Mouse (Mus musculus) CH12.LX (cell line): ENCODE measurements at regions not wholly inside any gene's neighbourhood (a gene's known extent, or its start where the extent isn't known, plus 50 kb on each side); places are given as distances from the start of the nearest gene placed in this dataset.

Source experiments
- DNase-seq: peaks from one replicate; pipeline ENCODE4 v3.0.0-alpha.2; 2013; ENCODE audit errors: extremely low read depth
- H3K27ac ChIP-seq: 2 replicates; pipeline ENCODE4 v1.5.1; 2012; ENCODE audit warnings: low read depth, mild to moderate bottlenecking, control low read depth, moderate library complexity; ENCODE audit not compliant: insufficient read depth
- H3K27me3 ChIP-seq: replicated peaks from 2 replicates; pipeline ENCODE3; 2012; ENCODE audit warnings: inconsistent platforms
- H3K36me3 ChIP-seq, 2 experiments: replicated peaks in 1 of 2; 2 replicates each; pipeline versions ENCODE3 to v1.6.1; 2012; ENCODE audit warnings: inconsistent platforms in 1 of 2, low read length in 1 of 2, mild to moderate bottlenecking in 1 of 2, mixed read lengths in 1 of 2, moderate library complexity in 1 of 2; ENCODE audit not compliant: control insufficient read depth in 1 of 2, insufficient read depth in 1 of 2
- H3K4me1 ChIP-seq, 2 experiments: 2 replicates each; pipeline ENCODE4 v1.6.1; 2012; ENCODE audit warnings: inconsistent platforms in 1 of 2, moderate library complexity in 1 of 2; ENCODE audit not compliant: insufficient read depth in 2 of 2, control insufficient read depth in 1 of 2
- H3K4me2 ChIP-seq: 2 replicates; pipeline ENCODE4 v1.6.1; 2012; ENCODE audit warnings: low read depth, mild to moderate bottlenecking, control low read depth; ENCODE audit not compliant: poor library complexity, insufficient read depth, severe bottlenecking
- H3K4me3 ChIP-seq, 3 experiments: fragments of 150-350 bp in 1 of 3; sonication (generic) in 1 of 3; replicated peaks in 1 of 3; 2 replicates each; pipeline versions ENCODE3 to v1.5.1; 2011 to 2012; ENCODE audit warnings: low read depth in 2 of 3, low read length in 2 of 3, mild to moderate bottlenecking in 2 of 3, moderate library complexity in 2 of 3, control low read depth in 1 of 3, improper control_type of control experiment in 1 of 3, inconsistent platforms in 1 of 3, mixed read lengths in 1 of 3; ENCODE audit not compliant: poor library complexity in 1 of 3
- H3K79me2 ChIP-seq: replicated peaks from 2 replicates; pipeline ENCODE4 v1.6.1; 2012; ENCODE audit warnings: mild to moderate bottlenecking, moderate library complexity; ENCODE audit not compliant: control insufficient read depth, poor library complexity, insufficient read depth, severe bottlenecking; ENCODE audit errors: extremely low read depth
- H3K9ac ChIP-seq: 2 replicates; pipeline ENCODE4 v1.6.1; 2012; ENCODE audit warnings: low read depth, mild to moderate bottlenecking, control low read depth, moderate library complexity; ENCODE audit not compliant: insufficient read depth
- H3K9me3 ChIP-seq: replicated peaks from 2 replicates; pipeline ENCODE3; 2012; ENCODE audit warnings: low read length, inconsistent platforms, mixed read lengths
- BHLHE40 ChIP-seq: IDR thresholded peaks from 2 replicates; pipeline ENCODE4 v1.6.1; 2011; ENCODE audit warnings: mild to moderate bottlenecking, low read depth, low read length, improper control_type of control experiment
- CHD2 ChIP-seq: IDR thresholded peaks from 2 replicates; pipeline ENCODE4 v1.6.1; 2011; ENCODE audit warnings: low read length, improper control_type of control experiment
- ELF1 ChIP-seq: IDR thresholded peaks from 2 replicates; pipeline ENCODE4 v1.6.1; 2014; ENCODE audit warnings: low read depth, mild to moderate bottlenecking, inconsistent platforms, low read length, improper control_type of control experiment
- ETS1 ChIP-seq: conservative IDR thresholded peaks from 2 replicates; pipeline ENCODE4 v1.6.1; 2012; ENCODE audit warnings: low read depth, mild to moderate bottlenecking, inconsistent platforms, low read length, improper control_type of control experiment, moderate library complexity
- HCFC1 ChIP-seq: IDR thresholded peaks from 2 replicates; pipeline ENCODE4 v1.6.1; 2012; ENCODE audit warnings: low read depth, mild to moderate bottlenecking, inconsistent platforms, low read length, improper control_type of control experiment
- MEF2A ChIP-seq: IDR thresholded peaks from 2 replicates; pipeline ENCODE4 v1.6.1; 2014; ENCODE audit warnings: low read depth, mild to moderate bottlenecking, inconsistent platforms, low read length, improper control_type of control experiment, borderline replicate concordance
- MXI1 ChIP-seq: IDR thresholded peaks from 2 replicates; pipeline ENCODE4 v1.6.1; 2011; ENCODE audit warnings: mild to moderate bottlenecking, low read depth, low read length, improper control_type of control experiment
- PAX5 ChIP-seq: IDR thresholded peaks from 2 replicates; pipeline ENCODE4 v1.6.1; 2012; ENCODE audit warnings: low read length, inconsistent platforms, mixed read lengths
- POLR2AphosphoS2 ChIP-seq: IDR thresholded peaks from 2 replicates; pipeline ENCODE4 v1.6.1; 2011; ENCODE audit warnings: low read depth, low read length, improper control_type of control experiment
- SIN3A ChIP-seq: IDR thresholded peaks from 2 replicates; pipeline ENCODE4 v1.6.1; 2012; ENCODE audit warnings: low read length, improper control_type of control experiment, inconsistent platforms
- SMC3 ChIP-seq: IDR thresholded peaks from 2 replicates; pipeline ENCODE4 v1.6.1; 2011; ENCODE audit warnings: low read depth, low read length, improper control_type of control experiment
- TBP ChIP-seq: conservative IDR thresholded peaks from 2 replicates; pipeline ENCODE4 v1.6.1; 2011; ENCODE audit warnings: low read depth, low read length, improper control_type of control experiment
- UBTF ChIP-seq: IDR thresholded peaks from 2 replicates; pipeline ENCODE4 v1.6.1; 2012; ENCODE audit warnings: low read depth, mild to moderate bottlenecking, inconsistent platforms, low read length, improper control_type of control experiment, moderate library complexity
- USF1 ChIP-seq: IDR thresholded peaks from 2 replicates; pipeline ENCODE4 v1.6.1; 2014; ENCODE audit warnings: low read depth, mild to moderate bottlenecking, inconsistent platforms, low read length, improper control_type of control experiment
- USF2 ChIP-seq: conservative IDR thresholded peaks from 2 replicates; pipeline ENCODE4 v1.6.1; 2011; ENCODE audit warnings: low read depth, low read length, improper control_type of control experiment
- ZMIZ1 ChIP-seq: IDR thresholded peaks from 2 replicates; pipeline ENCODE4 v1.6.1; 2012; ENCODE audit warnings: low read depth, mild to moderate bottlenecking, inconsistent platforms, low read length, improper control_type of control experiment
- ZNF384 ChIP-seq: IDR thresholded peaks from 2 replicates; pipeline ENCODE4 v1.6.1; 2012; ENCODE audit warnings: low read depth, low read length, improper control_type of control experiment, inconsistent platforms
- dilution Hi-C: fragments of 300-500 bp; cut with MboI; formaldehyde crosslinking; loops from 2 replicates; pipeline ENCODE4 v1.14.3; 2020; ENCODE audit warnings: low sequenced_read_pairs; ENCODE audit not compliant: extremely low pct_unique_long_range_greater_than_20kb, extremely low pct_ligation_motif_present
- in situ Hi-C: fragments of 300-500 bp; cut with MboI; formaldehyde crosslinking; loops from 3 replicates; pipeline ENCODE4 v1.14.3; 2019; ENCODE audit warnings: low sequenced_read_pairs, low pct_ligation_motif_present, low pct_unique_long_range_greater_than_20kb, mixed read lengths

DNA sequence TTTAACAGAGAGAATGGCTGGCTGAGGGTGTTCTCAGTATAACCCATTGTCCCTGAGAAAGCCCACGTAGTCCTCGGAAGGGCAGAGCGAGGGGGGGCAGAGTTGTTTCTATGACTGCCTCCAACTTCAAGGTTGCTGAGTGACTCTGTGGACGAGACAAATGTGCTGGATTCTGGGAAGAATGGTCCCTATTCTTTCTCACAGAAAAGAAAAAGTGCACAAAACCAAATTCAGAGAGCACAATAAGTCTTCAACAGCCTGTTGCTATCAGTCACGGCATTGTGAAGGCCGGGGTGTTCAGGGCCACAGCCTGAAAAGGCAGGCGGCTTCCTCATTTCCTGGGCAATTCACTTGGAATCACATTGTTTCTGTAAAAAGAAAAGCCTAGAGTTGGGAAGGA, 165.6 kb upstream of the 3110018I06Rik start:
- Histone ChIP-seq H3K9ac (no peak overlapping the region), H3K4me2 (no peak overlapping the region)

DNA sequence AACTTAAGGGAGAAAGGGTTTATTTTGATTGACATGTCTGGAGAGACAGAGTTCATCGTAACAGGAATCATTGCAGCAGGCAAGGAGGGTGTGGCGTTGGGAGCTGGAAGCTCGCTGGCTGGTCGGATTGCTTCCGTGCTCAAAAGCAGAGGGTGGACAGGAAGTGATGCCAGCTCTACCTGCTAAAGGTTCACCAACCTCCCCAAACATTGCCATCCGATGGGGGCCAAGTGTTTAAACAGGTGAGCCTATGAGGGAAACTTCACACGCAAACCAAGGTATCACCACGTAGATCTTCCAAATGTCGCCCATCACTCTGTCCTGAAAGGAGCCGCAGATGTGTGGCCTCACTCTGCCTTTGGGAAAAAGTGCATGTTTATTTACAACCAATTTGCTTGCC, 162.3 kb upstream of the 3110018I06Rik start:
- H3K4me1 ChIP-seq = no peaks in the 10 kb centered on the region
- no peaks in the 10 kb centered on the region for H3K79me2 ChIP-seq
- peaks cover 73% of the 10 kb centered on the region for H3K9me3 ChIP-seq
- no peaks in the 10 kb centered on the region for H3K27me3 ChIP-seq
- H3K36me3 ChIP-seq = no peaks in the 10 kb centered on the region
- no peak for DNase-seq
- H3K9ac ChIP-seq = no peak overlapping the region
- no peak overlapping the region for H3K27ac ChIP-seq
- TF ChIP-seq SIN3A = no peak
- in situ Hi-C loops (no loop called here), dilution Hi-C loops (no loop called here)
- no peak overlapping the region for H3K4me3 ChIP-seq
- H3K4me2 ChIP-seq = no peak overlapping the region

More for the DNA sequence above, 165.6 kb upstream of the 3110018I06Rik start:
- DNase-seq = no peak
- H3K79me2 ChIP-seq = no peaks in the 10 kb centered on the region
- no peak overlapping the region for H3K27ac ChIP-seq
- dilution Hi-C loops (no loop called here), in situ Hi-C loops (no loop called here)
- no peaks in the 10 kb centered on the region for H3K36me3 ChIP-seq
- no peaks in the 10 kb centered on the region for H3K4me1 ChIP-seq
- no peak overlapping the region for H3K4me3 ChIP-seq
- TF ChIP-seq CHD2 (no peak), BHLHE40 (no peak), UBTF (no peak), ETS1 (no peak), USF1 (no peak), PAX5 (no peak), ELF1 (no peak), ZNF384 (no peak), SIN3A (no peak), ZMIZ1 (no peak), POLR2AphosphoS2 (no peak), MEF2A (no peak), USF2 (no peak), TBP (no peak)
- no peaks in the 10 kb centered on the region for H3K27me3 ChIP-seq
- peaks cover 56% of the 10 kb centered on the region for H3K9me3 ChIP-seq

DNA sequence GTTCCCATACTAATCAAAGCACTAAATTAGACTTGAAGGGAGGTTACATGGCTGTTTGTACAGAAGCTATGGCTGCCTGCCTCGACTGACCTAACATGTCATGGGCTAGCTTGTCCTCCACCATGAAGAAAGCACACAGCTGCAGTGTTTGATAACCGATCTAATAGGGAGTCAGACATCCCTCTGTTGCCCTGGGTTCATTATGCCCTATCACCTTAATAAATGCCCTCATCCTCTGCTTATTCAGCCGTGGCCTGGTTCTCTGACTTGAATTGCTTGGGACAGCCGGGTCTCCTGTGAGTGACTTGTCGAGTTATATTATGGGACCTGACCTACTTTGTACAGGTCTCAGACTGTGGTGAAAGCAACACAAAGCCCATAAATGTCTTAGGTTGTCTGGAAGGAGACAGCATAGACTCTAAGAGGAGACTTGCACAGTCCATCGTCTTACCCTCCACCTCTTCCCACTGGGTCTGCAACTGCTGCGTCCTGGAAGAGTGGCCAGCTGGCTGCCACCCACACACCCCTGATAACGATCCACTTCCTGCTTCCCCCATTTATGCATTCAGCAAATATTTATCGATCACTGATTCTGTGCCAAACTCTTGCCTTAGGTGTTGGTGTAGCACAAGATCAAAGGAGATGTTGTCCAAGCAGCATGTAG, 161.2 kb upstream of the 3110018I06Rik start:
- H3K9ac ChIP-seq = no peak overlapping the region
- TF ChIP-seq MXI1 (no peak), HCFC1 (no peak), SMC3 (no peak), ZMIZ1 (no peak)
- no peaks in the 10 kb centered on the region for H3K27me3 ChIP-seq
- no peak overlapping the region for H3K4me2 ChIP-seq
- no peaks in the 10 kb centered on the region for H3K79me2 ChIP-seq
- no peak overlapping the region for H3K4me3 ChIP-seq
- H3K27ac ChIP-seq = no peak overlapping the region
- no peaks in the 10 kb centered on the region for H3K4me1 ChIP-seq
- dilution Hi-C loops = no loop called here
- H3K9me3 ChIP-seq = peaks cover 72% of the 10 kb centered on the region
- no peaks in the 10 kb centered on the region for H3K36me3 ChIP-seq
- in situ Hi-C loops = no loop called here
- no peak for DNase-seq
